Mouse (Mus musculus): ENCODE measurements around the gene Kat7. TPM values are rescaled to one million over a fixed set of nuclear protein-coding genes. Genes with fewer than 3 reads are reported as not detected.

Kat7 gene
- polyA plus RNA-seq, 1 experiment from 2014 or later = 83.4 TPM

- Histone ChIP-seq H3K4me1 (peaks cover 43% of the 10 kb centered on the region), H3K4me2 (no peak overlapping the region), H3K36me3 (peaks cover 24% of the 10 kb centered on the region), H3K9ac (no peak overlapping the region), H3K9me3 (replicated peaks) (no peaks in the 10 kb centered on the region), H3K4me3 (replicated peaks) (no peak overlapping the region), H3K27ac (no peak overlapping the region), H3K27me3 (no peaks in the 10 kb centered on the region)
- ATAC-seq (replicated peaks; ENCODE audit: low FRiP score) = no peak
- WGBS = 33% methylated on average over 2 of the region's 2 CpGs
Observed at GRCm38 (mm10) chr11:95344181-95344580, 34.1 kb upstream of the Kat7 start.

- Histone ChIP-seq H3K9me3 (replicated peaks) (no peaks in the 10 kb centered on the region), H3K27ac (no peak overlapping the region), H3K27me3 (no peaks in the 10 kb centered on the region), H3K4me3 (replicated peaks) (no peak overlapping the region), H3K4me1 (peaks cover 53% of the 10 kb centered on the region), H3K4me2 (no peak overlapping the region), H3K36me3 (peaks cover 14% of the 10 kb centered on the region), H3K9ac (no peak overlapping the region)
- WGBS = 29% methylated on average over 4 of the region's 4 CpGs
- no peak for ATAC-seq (replicated peaks; ENCODE audit: low FRiP score)
Observed at GRCm38 (mm10) chr11:95343180-95343579, 33.1 kb upstream of the Kat7 start.

GRCm38 (mm10) chr11:95340664-95341063 lies 30.6 kb upstream of the Kat7 start:
- 44% methylated on average over 5 of the region's 5 CpGs for WGBS
- no peaks in the 10 kb centered on the region for H3K27me3 ChIP-seq
- ATAC-seq (replicated peaks; ENCODE audit: low FRiP score) = no peak
- no peak overlapping the region for H3K4me2 ChIP-seq
- H3K4me1 ChIP-seq = peaks cover 67% of the 10 kb centered on the region
- no peaks in the 10 kb centered on the region for H3K36me3 ChIP-seq
- H3K9ac ChIP-seq = no peak overlapping the region
- H3K4me3 ChIP-seq (replicated peaks) = no peak overlapping the region
- H3K9me3 ChIP-seq (replicated peaks) = no peaks in the 10 kb centered on the region
- no peak overlapping the region for H3K27ac ChIP-seq

- Histone ChIP-seq H3K9me3 (replicated peaks) (no peaks in the 10 kb centered on the region), H3K36me3 (no peaks in the 10 kb centered on the region), H3K4me3 (replicated peaks) (no peak overlapping the region), H3K27me3 (no peaks in the 10 kb centered on the region), H3K9ac (no peak overlapping the region), H3K4me1 (peaks cover 63% of the 10 kb centered on the region), H3K4me2 (no peak overlapping the region), H3K27ac (no peak overlapping the region)
- 83% methylated on average over 1 of the region's 1 CpGs for WGBS
- no peak for ATAC-seq (replicated peaks; ENCODE audit: low FRiP score)
Observed at GRCm38 (mm10) chr11:95340259-95340658, 30.2 kb upstream of the Kat7 start.

GRCm38 (mm10) chr11:95339471-95340021 lies 29.5 kb upstream of the Kat7 start:
- Histone ChIP-seq H3K4me3 (replicated peaks) (no peak overlapping the region; the same call in 1 of the 2 replicates), H3K9ac (no peak overlapping the region), H3K36me3 (no peaks in the 10 kb centered on the region), H3K27me3 (no peaks in the 10 kb centered on the region), H3K9me3 (replicated peaks) (no peaks in the 10 kb centered on the region), H3K4me2 (peak overlapping the region; percentile 93), H3K4me1 (peaks cover 56% of the 10 kb centered on the region), H3K27ac (peak overlapping the region; percentile 54; the same call in 1 of the 2 replicates)
- 13% methylated on average over 14 of the region's 14 CpGs for WGBS
- ATAC-seq (replicated peaks; ENCODE audit: low FRiP score) = no peak

GRCm38 (mm10) chr11:95337846-95338342 lies 27.8 kb upstream of the Kat7 start:
- H3K4me1 ChIP-seq = peaks cover 40% of the 10 kb centered on the region
- WGBS = 14% methylated on average over 9 of the region's 9 CpGs
- peak overlapping the region; percentile 83; the same call in 1 of the 2 replicates for H3K9ac ChIP-seq
- ATAC-seq (replicated peaks; ENCODE audit: low FRiP score) = no peak
- H3K27ac ChIP-seq = no peak overlapping the region
- H3K9me3 ChIP-seq (replicated peaks) = no peaks in the 10 kb centered on the region
- peak overlapping the region; percentile 98 for H3K4me3 ChIP-seq (replicated peaks)
- no peaks in the 10 kb centered on the region for H3K36me3 ChIP-seq
- H3K4me2 ChIP-seq = peak overlapping the region; percentile 93
- no peaks in the 10 kb centered on the region for H3K27me3 ChIP-seq

GRCm38 (mm10) chr11:95337129-95337813 lies 27.2 kb upstream of the Kat7 start:
- Histone ChIP-seq H3K27me3 (no peaks in the 10 kb centered on the region), H3K4me3 (replicated peaks) (peak overlapping the region; percentile 98), H3K9me3 (replicated peaks) (no peaks in the 10 kb centered on the region), H3K9ac (peak overlapping the region; percentile 83), H3K4me2 (peak overlapping the region; percentile 93), H3K36me3 (no peaks in the 10 kb centered on the region), H3K4me1 (peaks cover 35% of the 10 kb centered on the region), H3K27ac (peak overlapping the region; percentile 78)
- WGBS = under 1% methylated on average over 47 of the region's 50 CpGs
- peak; percentile 80 for ATAC-seq (replicated peaks; ENCODE audit: low FRiP score)

GRCm38 (mm10) chr11:95336568-95337128 lies 26.6 kb upstream of the Kat7 start, which contains the start of gene Fam117a:
Gene Fam117a, plus strand, starts transcription at chr11:95337018.
- peak within 1 kb of the TSS; percentile 98 for H3K4me3 ChIP-seq (replicated peaks)
- ATAC-seq (replicated peaks; ENCODE audit: low FRiP score) = peak; percentile 96
- 1% methylated on average over 19 of the region's 27 CpGs for WGBS
- H3K27ac ChIP-seq = peak within 1 kb of the TSS; percentile 78
- H3K9ac ChIP-seq = peak within 1 kb of the TSS; percentile 83
- H3K27me3 ChIP-seq = no peaks in the 10 kb centered on the region
- H3K4me2 ChIP-seq = peak within 1 kb of the TSS; percentile 93
- no peaks in the 10 kb centered on the region for H3K9me3 ChIP-seq (replicated peaks)
- H3K36me3 ChIP-seq = no peaks in the 10 kb centered on the region
- peaks cover 35% of the 10 kb centered on the region for H3K4me1 ChIP-seq

- 70% methylated on average over 5 of the region's 5 CpGs for WGBS
Observed at GRCm38 (mm10) chr11:95334448-95335060, 24.5 kb upstream of the Kat7 start.

GRCm38 (mm10) chr11:95333805-95334204 lies 23.8 kb upstream of the Kat7 start:
- Histone ChIP-seq H3K9ac (no peak overlapping the region), H3K4me3 (replicated peaks) (no peak overlapping the region), H3K27me3 (no peaks in the 10 kb centered on the region), H3K27ac (no peak overlapping the region), H3K4me2 (no peak overlapping the region), H3K9me3 (replicated peaks) (no peaks in the 10 kb centered on the region), H3K36me3 (no peaks in the 10 kb centered on the region), H3K4me1 (peaks cover 20% of the 10 kb centered on the region)
- 89% methylated on average over 9 of the region's 9 CpGs for WGBS
- no peak for ATAC-seq (replicated peaks; ENCODE audit: low FRiP score)

More at GRCm38 (mm10) chr11:95334448-95335060, 24.5 kb upstream of the Kat7 start:
- Histone ChIP-seq H3K9ac (no peak overlapping the region), H3K9me3 (replicated peaks) (no peaks in the 10 kb centered on the region), H3K36me3 (no peaks in the 10 kb centered on the region), H3K4me2 (no peak overlapping the region), H3K27ac (no peak overlapping the region), H3K4me3 (replicated peaks) (no peak overlapping the region), H3K4me1 (peaks cover 27% of the 10 kb centered on the region), H3K27me3 (no peaks in the 10 kb centered on the region)
- no peak for ATAC-seq (replicated peaks; ENCODE audit: low FRiP score)

GRCm38 (mm10) chr11:95333209-95333608 lies 23.2 kb upstream of the Kat7 start:
- ATAC-seq (replicated peaks; ENCODE audit: low FRiP score) = no peak
- WGBS = 50% methylated on average over 4 of the region's 4 CpGs
- H3K9ac ChIP-seq = no peak overlapping the region

GRCm38 (mm10) chr11:95330662-95331061 lies 20.6 kb upstream of the Kat7 start:
- Histone ChIP-seq H3K4me2 (no peak overlapping the region), H3K4me1 (no peaks in the 10 kb centered on the region), H3K27me3 (no peaks in the 10 kb centered on the region), H3K4me3 (replicated peaks) (no peak overlapping the region), H3K9me3 (replicated peaks) (no peaks in the 10 kb centered on the region), H3K27ac (no peak overlapping the region), H3K9ac (no peak overlapping the region), H3K36me3 (no peaks in the 10 kb centered on the region)
- 56% methylated on average over 1 of the region's 1 CpGs for WGBS
- ATAC-seq (replicated peaks; ENCODE audit: low FRiP score) = no peak

More at GRCm38 (mm10) chr11:95333209-95333608, 23.2 kb upstream of the Kat7 start:
- Histone ChIP-seq H3K27me3 (no peaks in the 10 kb centered on the region), H3K4me1 (peaks cover 14% of the 10 kb centered on the region), H3K27ac (no peak overlapping the region), H3K4me2 (no peak overlapping the region), H3K9me3 (replicated peaks) (no peaks in the 10 kb centered on the region), H3K4me3 (replicated peaks) (no peak overlapping the region), H3K36me3 (no peaks in the 10 kb centered on the region)
